Mouse (Mus musculus) left cerebral cortex, adult 2 months (tissue): ENCODE data around the gene Tcp1. TPM values are rescaled to one million over a fixed set of nuclear protein-coding genes. Genes with fewer than 3 reads are reported as not detected.
"Not testable (repeated sequence)": the region's sequence is repeated elsewhere in the genome, so short reads cannot be mapped to it uniquely, and the experiment has no call there.

Experiments
- DNase-seq, 2 experiments: peaks; one replicate each; pipeline ENCODE4 v3.0.0; 2021 to 2022; ENCODE audit warnings: low spot score in 2 of 2, mixed read lengths in 1 of 2; ENCODE audit errors: extremely low spot score in 1 of 2
- H3K27ac ChIP-seq: fragments of 200-600 bp; 2 replicates; pipeline ENCODE4 v1.8.1; 2022
- H3K4me3 ChIP-seq: fragments of 200-600 bp; 2 replicates; pipeline ENCODE4 v1.8.1; 2022
- CTCF ChIP-seq: fragments of 200-600 bp; IDR thresholded peaks from 2 replicates; pipeline ENCODE4 v1.8.1; 2022; ENCODE audit warnings: antibody characterized with exemption, mild to moderate bottlenecking, moderate library complexity
- intact Hi-C: fragments of 180-260 bp; cut with DNase I; formaldehyde crosslinking; loops from one replicate; pipeline ENCODE4 v1.15.1; 2025
- total RNA-seq, 2 experiments: library from RNA; stranded (reverse); gene quantifications; 2 replicates each; pipeline ENCODE4 v1.2.3; 2021

Tcp1 gene
- total RNA-seq, 2 experiments from 2014 or later: 193 to 195 TPM

DNA sequence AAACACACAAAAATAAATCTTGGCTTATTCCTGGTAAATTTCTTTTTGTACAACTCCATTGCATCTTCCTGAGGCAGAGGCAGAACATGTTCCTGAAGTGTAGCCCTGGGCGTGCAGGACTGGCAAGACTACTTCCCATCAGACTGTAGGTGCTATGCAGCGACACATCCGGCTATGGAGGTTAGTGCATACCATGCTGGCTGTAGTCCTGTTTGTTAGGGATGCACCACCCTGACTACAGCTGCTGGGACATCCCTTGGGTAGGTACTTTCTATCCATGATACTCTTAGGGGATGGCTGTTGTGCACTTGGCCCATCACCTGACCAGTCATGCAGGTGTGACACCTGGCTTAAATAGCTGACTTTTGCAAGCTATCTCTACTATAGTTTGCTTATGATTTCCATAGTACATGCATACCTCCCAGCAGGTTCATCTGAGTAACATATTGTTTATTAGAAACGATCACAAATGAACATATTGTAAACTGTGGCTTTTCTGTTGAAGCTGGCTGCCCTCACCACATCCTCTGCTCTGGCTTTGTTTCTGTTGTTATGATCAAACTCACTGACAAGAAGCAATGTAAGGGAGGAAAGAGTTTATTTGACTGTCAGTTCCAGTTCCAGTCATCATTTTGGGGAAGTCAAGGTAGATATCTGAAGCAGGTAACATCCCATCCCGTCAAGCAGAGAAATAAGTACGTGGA is 27.1 kb downstream of the Tcp1 start:
- TF ChIP-seq CTCF: no peak
- intact Hi-C loops: no loop called here
- no peak for DNase-seq
- H3K27ac ChIP-seq: no peak overlapping the region
- H3K4me3 ChIP-seq: no peak overlapping the region

DNA sequence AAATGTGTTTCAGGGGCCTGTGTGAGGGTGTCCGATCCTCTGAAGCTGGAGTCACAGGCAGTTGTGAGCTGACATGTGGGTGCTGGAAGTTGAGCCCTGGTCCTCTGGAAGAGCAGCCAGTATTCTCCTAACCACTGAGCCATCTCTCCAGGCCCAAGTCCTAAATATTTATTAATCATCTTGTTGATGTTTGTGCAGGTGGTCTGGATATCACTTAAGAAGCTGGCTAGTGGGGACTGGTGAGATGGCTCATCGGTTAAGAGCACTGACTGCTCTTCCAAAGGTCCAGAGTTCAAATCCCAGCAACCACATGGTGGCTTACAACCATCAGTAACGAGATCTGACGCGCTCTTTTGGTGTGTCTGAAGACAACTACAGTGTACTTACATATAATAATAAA is 34.2 kb downstream of the Tcp1 start:
- TF ChIP-seq CTCF: no peak
- DNase-seq: no peak
- Histone ChIP-seq H3K27ac (no peak overlapping the region), H3K4me3 (no peak overlapping the region)
- intact Hi-C loops: no loop called here

DNA sequence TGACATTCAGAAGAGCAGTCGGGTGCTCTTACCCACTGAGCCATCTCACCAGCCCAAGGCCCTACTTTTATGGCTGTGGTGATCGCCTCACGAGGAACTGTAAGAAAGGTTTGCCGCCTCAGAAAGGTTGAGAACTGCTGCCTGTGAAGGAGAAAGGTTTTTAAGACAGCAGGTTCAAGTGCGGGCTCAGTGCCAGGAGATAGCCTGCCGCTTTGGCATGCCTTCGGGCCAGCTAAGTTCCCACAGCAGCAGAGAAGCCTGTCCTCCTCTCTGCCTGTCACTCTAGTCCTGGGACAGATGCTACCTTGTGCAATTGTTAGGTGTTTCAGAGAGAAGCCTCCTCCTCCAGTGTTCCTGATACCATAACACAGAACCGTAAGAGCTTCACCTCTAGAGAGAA is 41.2 kb downstream of the Tcp1 start:
- intact Hi-C loops: no loop called here
- H3K27ac ChIP-seq: no peak overlapping the region
- no peak for TF ChIP-seq CTCF
- no peak overlapping the region for H3K4me3 ChIP-seq
- DNase-seq: no peak

GRCm38 (mm10) chr17:12959377-12959776 is 43.9 kb downstream of the Tcp1 start:
- intact Hi-C loops, H3K27ac ChIP-seq, DNase-seq, H3K4me3 ChIP-seq: not testable (repeated sequence)

GRCm38 (mm10) chr17:12960331-12960873 is 44.9 kb downstream of the Tcp1 start, which contains the start of gene Acat2:
Acat2 (minus strand) TSS chr17:12960747.
- Histone ChIP-seq H3K4me3 (peak within 1 kb of the TSS; percentile 84), H3K27ac (peak within 1 kb of the TSS; percentile 94)
- intact Hi-C loops: loop anchor here (1.0 to 2.0 kb wide), 2 partner anchors 32 to 44 kb away; partner anchors contain the start of gene Mrpl18
- no peak for TF ChIP-seq CTCF
- DNase-seq: peak; percentile 91 to 94

DNA sequence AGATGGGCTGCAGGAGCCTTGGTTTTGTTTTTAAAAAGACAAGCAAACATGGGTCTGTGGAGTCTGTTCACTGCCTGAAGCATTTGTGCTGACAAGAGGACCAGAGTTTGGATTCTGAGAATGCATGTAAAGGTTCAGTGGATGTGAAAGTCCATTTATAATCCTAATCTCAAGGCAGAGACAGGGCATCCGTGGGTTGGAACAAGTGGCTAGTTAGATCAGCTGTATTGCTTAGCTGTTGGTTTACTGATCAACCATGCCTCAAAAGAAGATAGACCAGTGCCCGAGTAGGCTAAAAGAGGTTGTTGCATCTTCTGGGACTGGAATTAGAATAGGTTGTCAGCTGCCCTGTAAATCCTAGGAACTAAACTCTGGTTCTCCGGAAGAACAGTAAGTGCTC is 48.0 kb downstream of the Tcp1 start:
- TF ChIP-seq CTCF: no peak
- no peak for DNase-seq
- no peak overlapping the region for H3K27ac ChIP-seq
- no peak overlapping the region for H3K4me3 ChIP-seq
- intact Hi-C loops: no loop called here

- H3K4me3 ChIP-seq: no peak overlapping the region
- TF ChIP-seq CTCF: no peak
- no peak overlapping the region for H3K27ac ChIP-seq
- intact Hi-C loops: no loop called here
- no peak for DNase-seq
These were observed 51.7 kb downstream of the Tcp1 start for GRCm38 (mm10) chr17:12967173-12967572.

DNA sequence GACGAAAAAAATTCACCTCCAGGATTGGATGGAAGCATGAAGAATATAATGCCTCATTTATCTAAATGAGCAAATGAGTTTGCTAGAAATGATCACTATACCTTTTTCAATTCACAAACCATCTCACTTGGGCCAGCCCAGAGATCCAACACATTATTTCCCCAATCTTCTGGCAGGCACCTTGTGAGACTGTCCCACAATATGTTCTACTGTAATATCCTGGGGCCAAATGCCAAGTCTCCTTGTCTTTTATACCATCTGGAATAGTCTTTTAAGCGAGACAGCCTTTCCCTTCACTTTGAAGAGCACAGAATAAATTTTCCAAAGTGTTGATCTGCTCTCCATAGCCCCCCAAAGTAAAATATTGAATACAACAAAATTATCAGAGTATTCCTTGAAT is 58.4 kb downstream of the Tcp1 start:
- no peak for DNase-seq
- intact Hi-C loops: no loop called here
- H3K4me3 ChIP-seq: no peak overlapping the region

More for the DNA sequence above, 58.4 kb downstream of the Tcp1 start:
- TF ChIP-seq CTCF: no peak
- H3K27ac ChIP-seq: no peak overlapping the region

Other genes starting within 250 kb of the Tcp1 start
- under 1 TPM; 0.61 to 0.96 TPM for gene Slc22a1, start 239.9 kb upstream of the Tcp1 start, total RNA-seq
- 10 to 100 TPM; 29.1 to 29.3 TPM for gene Igf2r, start 146.0 kb upstream of the Tcp1 start, total RNA-seq
- gene Mas1, start 47.6 kb upstream of the Tcp1 start, total RNA-seq: 10 to 100 TPM; 36.8 to 42.2 TPM
- not detected for gene Mrgprh, start 39.7 kb upstream of the Tcp1 start, total RNA-seq
- 1 to 10 TPM; 2.8 to 4.0 TPM for gene Pnldc1, start 5.5 kb upstream of the Tcp1 start, total RNA-seq
- gene Mrpl18, start 644 bp downstream of the Tcp1 start, total RNA-seq: 10 to 100 TPM; 56.1 to 60.5 TPM
- gene Acat3, start 24.9 kb downstream of the Tcp1 start, total RNA-seq: 1 to 10 TPM; 5.0 TPM
- 10 to 100 TPM; 53.4 to 55.6 TPM for gene Acat2, start 45.0 kb downstream of the Tcp1 start, total RNA-seq
- 10 to 100 TPM; 52.7 to 54.2 TPM for gene Wtap, start 78.5 kb downstream of the Tcp1 start, total RNA-seq
- 100 to 1,000 TPM; 267 to 273 TPM for gene Sod2, start 91.1 kb downstream of the Tcp1 start, total RNA-seq
- not detected for gene Gpr31b, start 136.6 kb downstream of the Tcp1 start, total RNA-seq
- gene Tcp10b, start 145.4 kb downstream of the Tcp1 start, total RNA-seq: 1 to 10 TPM in 1 of 2 experiments, under 1 TPM in 1; 0.61 to 1.4 TPM
- gene Unc93a, start 216.1 kb downstream of the Tcp1 start, total RNA-seq: under 1 TPM in 1 of 2 experiments, not detected in 1; 0.16 TPM